8 mouse cellular contexts compared by ENCODE assay signal in genomic region chr10:99106311-99106702, GRCm38 (mm10). TPM values are rescaled to one million over a fixed set of nuclear protein-coding genes. Genes with fewer than 3 reads are reported as not detected.
A peak's percentile ranks its signal among the peaks of the same experiment; 100 is the strongest.
DNase-seq lines count a peak whose midpoint lies in the region; ATAC-seq and TF ChIP-seq lines count a peak whose summit lies in the region.
"Had no signal": no experiment of that assay in that cellular context is flagged by ENCODE, and none has a peak within 500 bp of the region (broad histone marks: within the 10 kb centered on the region; RNA-seq: fewer than 3 reads in every experiment).

No protein-coding gene starts in this region.

- no peak for TF ChIP-seq CTCF in olfactory bulb, adult 2 months (IDR thresholded peaks at IDR 0.05; ENCODE audit: insufficient read depth, low read depth, low read length)

- DNase-seq in lung, postnatal 36 days = no peak
- no peak for DNase-seq in forebrain, embryonic 10.5 days (ENCODE audit: extremely low spot score, low spot score)
- no peak for DNase-seq in limb, embryonic 11.5 days (ENCODE audit: low spot score)
- DNase-seq in urinary bladder, postnatal 4 days (ENCODE audit: low spot score in 2 of 2) = no peak
- DNase-seq in ovary, postnatal 10 days (ENCODE audit: low spot score) = no peak

- H3K4me1 ChIP-seq in lung, embryonic 15.5 days = peaks cover 18% of the 10 kb centered on the region
- H3K4me1 ChIP-seq in forebrain, embryonic 10.5 days = peaks cover 30% of the 10 kb centered on the region
- H3K4me1 ChIP-seq in limb, embryonic 11.5 days (ENCODE audit: control insufficient read depth, insufficient read depth, low read length) = peaks cover 4% of the 10 kb centered on the region; the same call in 1 of the 2 replicates
- peaks cover 11% of the 10 kb centered on the region; the same call in 1 of the 2 replicates for H3K4me1 ChIP-seq in olfactory bulb, adult 2 months (ENCODE audit: control insufficient read depth, insufficient read depth, low read length)

- H3K9me3 ChIP-seq in lung, embryonic 15.5 days = no peaks in the 10 kb centered on the region
- peaks cover 6% of the 10 kb centered on the region for H3K9me3 ChIP-seq in forebrain, embryonic 10.5 days
- no peaks in the 10 kb centered on the region for H3K9me3 ChIP-seq in limb, embryonic 11.5 days (ENCODE audit: control insufficient read depth, low read length)

- peak overlapping the region; percentile 84 for H3K27ac ChIP-seq in lung, embryonic 15.5 days
- H3K27ac ChIP-seq in forebrain, embryonic 10.5 days = peak overlapping the region; percentile 96
- H3K27ac ChIP-seq in limb, embryonic 11.5 days (replicated peaks; ENCODE audit: low read depth, low read length) = peak overlapping the region; percentile 65
- H3K27ac ChIP-seq in olfactory bulb, adult 2 months (ENCODE audit: insufficient read depth, low read depth, low read length) = no peak overlapping the region

- H3K4me2 ChIP-seq in lung, embryonic 15.5 days = peak overlapping the region; percentile 94
- H3K4me2 ChIP-seq in limb, embryonic 11.5 days (ENCODE audit: low read depth, severe bottlenecking) = peak overlapping the region; percentile 81

- no peak for ATAC-seq in lung, embryonic 15.5 days (ENCODE audit: borderline replicate concordance, extremely low read depth, low FRiP score, low TSS enrichment)
- ATAC-seq in limb, embryonic 11.5 days (ENCODE audit: insufficient number of reproducible peaks, low FRiP score, low TSS enrichment, low read depth) = no peak

- H3K9ac ChIP-seq in lung, embryonic 15.5 days = peak overlapping the region; percentile 85
- peak overlapping the region; percentile 93; the same call in 1 of the 2 replicates for H3K9ac ChIP-seq in limb, embryonic 11.5 days (ENCODE audit: low read length)

- TF ChIP-seq POLR2A in olfactory bulb, adult 2 months (IDR thresholded peaks at IDR 0.05; ENCODE audit: insufficient read depth, low read depth, low read length) = no peak

- H3K36me3 ChIP-seq in lung, embryonic 15.5 days = peaks cover 29% of the 10 kb centered on the region
- peaks cover 35% of the 10 kb centered on the region for H3K36me3 ChIP-seq in forebrain, embryonic 10.5 days (replicated peaks)
- peaks cover 4% of the 10 kb centered on the region; the same call in 1 of the 2 replicates for H3K36me3 ChIP-seq in limb, embryonic 11.5 days (ENCODE audit: control insufficient read depth, insufficient read depth, low read length)

- no peaks in the 10 kb centered on the region for H3K27me3 ChIP-seq in lung, embryonic 15.5 days
- H3K27me3 ChIP-seq in forebrain, embryonic 10.5 days (ENCODE audit: poor library complexity, severe bottlenecking) = no peaks in the 10 kb centered on the region
- H3K27me3 ChIP-seq in limb, embryonic 11.5 days (ENCODE audit: control insufficient read depth, insufficient read depth, low read length) = no peaks in the 10 kb centered on the region

- 31% methylated on average over 8 of the region's 8 CpGs for WGBS in lung, embryonic 15.5 days
- WGBS in forebrain, embryonic 10.5 days = 41% methylated on average over 8 of the region's 8 CpGs
- 39% methylated on average over 8 of the region's 8 CpGs for WGBS in limb, embryonic 11.5 days
- 8% methylated on average over 8 of the region's 8 CpGs for WGBS in olfactory bulb, adult 2 months

- H3K4me3 ChIP-seq in lung, embryonic 15.5 days = peak overlapping the region; percentile 88
- peak overlapping the region; percentile 93 for H3K4me3 ChIP-seq in forebrain, embryonic 10.5 days
- H3K4me3 ChIP-seq in limb, embryonic 11.5 days (ENCODE audit: low read depth, low read length) = peak overlapping the region; percentile 98
- H3K4me3 ChIP-seq in olfactory bulb, adult 2 months (ENCODE audit: insufficient read depth, low read depth, low read length) = peak overlapping the region; percentile 95

RNA-seq across cellular contexts. Expression of gene Poc1b, which starts 0.5 kb away (rescaled TPM):
- polyA plus RNA-seq in lung, embryonic 15.5 days (2015; fragmentation: Nextera tagmentation; extraction: Ambion mirVana) = 19.1 and 19.5 TPM in 2 replicates
- polyA plus RNA-seq in forebrain, embryonic 10.5 days (2016; fragmentation: Nextera tagmentation; extraction: Ambion mirVana) = 35.0 and 36.0 TPM in 2 replicates
- 48.3 and 48.4 TPM in 2 replicates for polyA plus RNA-seq in limb, embryonic 11.5 days (2014; fragmentation: Nextera tagmentation; extraction: Ambion mirVana)
- not detected in 2 replicates for polyA plus RNA-seq in olfactory bulb, adult 2 months (2012; ENCODE audit: insufficient read depth, insufficient read length, low replicate concordance, missing spikeins)

RNA-seq across cellular contexts. Expression of gene Galnt4, which starts 1.7 kb away (rescaled TPM):
- polyA plus RNA-seq in lung, embryonic 15.5 days (2015; fragmentation: Nextera tagmentation; extraction: Ambion mirVana) = 13.7 and 14.9 TPM in 2 replicates
- 5.0 and 5.3 TPM in 2 replicates for polyA plus RNA-seq in forebrain, embryonic 10.5 days (2016; fragmentation: Nextera tagmentation; extraction: Ambion mirVana)
- polyA plus RNA-seq in limb, embryonic 11.5 days (2014; fragmentation: Nextera tagmentation; extraction: Ambion mirVana) = 5.8 and 8.0 TPM in 2 replicates
- not detected in 2 replicates for polyA plus RNA-seq in olfactory bulb, adult 2 months (2012; ENCODE audit: insufficient read depth, insufficient read length, low replicate concordance, missing spikeins)

RNA-seq across cellular contexts. Expression of gene Phxr2, which starts 19.8 kb away (rescaled TPM):
- polyA plus RNA-seq in lung, embryonic 15.5 days (2015; fragmentation: Nextera tagmentation; extraction: Ambion mirVana) = not detected in 2 replicates
- 0.14 TPM in 1 of 2 replicates, not detected in the other for polyA plus RNA-seq in forebrain, embryonic 10.5 days (2016; fragmentation: Nextera tagmentation; extraction: Ambion mirVana)
- not detected in 2 replicates for polyA plus RNA-seq in limb, embryonic 11.5 days (2014; fragmentation: Nextera tagmentation; extraction: Ambion mirVana)
- not detected in 2 replicates for polyA plus RNA-seq in olfactory bulb, adult 2 months (2012; ENCODE audit: insufficient read depth, insufficient read length, low replicate concordance, missing spikeins)
- polyA plus RNA-seq: brain, embryonic 14.5 days had no signal

Comparison
In these comparisons a context has a peak if more than half of its experiments do, and no peak if none do; other contexts are left out.
1. RNA of gene Poc1b, which starts 0.5 kb away (polyA plus RNA-seq): 48.3 to 48.4 TPM in limb, embryonic 11.5 days, 35.0 to 36.0 TPM in forebrain, embryonic 10.5 days and 19.1 to 19.5 TPM in lung, embryonic 15.5 days; not detected in olfactory bulb, adult 2 months; every median in the first group is over 10 times any median in the second.
2. Peak in every context shown above with its lines, with median percentiles within 50 percentile points of each other: H3K4me3 ChIP-seq.